Mouse (Mus musculus) liver, embryonic 14.5 days (tissue): ENCODE results near the gene Cntn2.

Experiments
- CTCF ChIP-seq: IDR thresholded peaks from 2 replicates; pipeline ENCODE4 v1.5.1; 2016; ENCODE audit warnings: antibody characterized with exemption, low read depth, control low read depth
- EP300 ChIP-seq: IDR thresholded peaks from 2 replicates; pipeline ENCODE4 v1.6.1; 2016; ENCODE audit warnings: antibody characterized with exemption, low read depth

- TF ChIP-seq EP300 = no peak
- no peak for TF ChIP-seq CTCF
Observed at GRCm38 (mm10) chr1:132585376-132585775, 42.3 kb upstream of the Cntn2 start.
